In genomic region chr19:9122390-9122789, GRCm38 (mm10) we compare ENCODE assay signal across 31 mouse cellular contexts. TPM values are rescaled to one million over a fixed set of nuclear protein-coding genes. Genes with fewer than 3 reads are reported as not detected.
DNase-seq lines count a peak whose midpoint lies in the region; ATAC-seq and TF ChIP-seq lines count a peak whose summit lies in the region.
"Had no signal": no experiment of that assay in that cellular context is flagged by ENCODE, and none has a peak within 500 bp of the region (broad histone marks: within the 10 kb centered on the region; RNA-seq: fewer than 3 reads in every experiment).

No protein-coding gene starts in this region.

- peak overlapping the region; percentile 5; the same call in 1 of the 2 replicates for H3K27ac ChIP-seq in spleen, adult 2 months (ENCODE audit: insufficient read depth, low read length)
- H3K27ac ChIP-seq in intestine, embryonic 16.5 days (ENCODE audit: low read length) = no peak overlapping the region
- H3K27ac ChIP-seq: embryonic facial prominence, embryonic 10.5 days; embryonic facial prominence, embryonic 13.5 days; forebrain, embryonic 13.5 days; gastrocnemius, adult 2 months; heart, adult 2 months; heart, embryonic 10.5 days; heart, embryonic 13.5 days; hindbrain, embryonic 12.5 days; hindbrain, embryonic 15.5 days had no signal

- no peaks in the 10 kb centered on the region for H3K9me3 ChIP-seq in intestine, embryonic 16.5 days (ENCODE audit: control insufficient read depth, low read length)
- H3K9me3 ChIP-seq: embryonic facial prominence, embryonic 13.5 days; forebrain, embryonic 13.5 days; heart, embryonic 10.5 days; heart, embryonic 13.5 days; hindbrain, embryonic 12.5 days; hindbrain, embryonic 15.5 days had no signal

- no peaks in the 10 kb centered on the region for H3K27me3 ChIP-seq in spleen, adult 2 months (ENCODE audit: control insufficient read depth, insufficient read depth, low read length)
- H3K27me3 ChIP-seq in intestine, embryonic 16.5 days (replicated peaks; ENCODE audit: control insufficient read depth, insufficient read depth, low read length) = no peaks in the 10 kb centered on the region
- H3K27me3 ChIP-seq: embryonic facial prominence, embryonic 13.5 days; forebrain, embryonic 13.5 days; heart, embryonic 13.5 days; hindbrain, embryonic 12.5 days; hindbrain, embryonic 15.5 days had no signal

- peaks cover 3% of the 10 kb centered on the region; the same call in 1 of the 2 replicates for H3K36me3 ChIP-seq in spleen, adult 2 months (ENCODE audit: control insufficient read depth, insufficient read depth, low read length)
- no peaks in the 10 kb centered on the region for H3K36me3 ChIP-seq in intestine, embryonic 16.5 days (ENCODE audit: control insufficient read depth, insufficient read depth, low read length)
- H3K36me3 ChIP-seq: hindbrain, embryonic 12.5 days had no signal

- H3K9ac ChIP-seq in intestine, embryonic 16.5 days (ENCODE audit: low read depth, low read length) = no peak overlapping the region
- H3K9ac ChIP-seq: embryonic facial prominence, embryonic 13.5 days; forebrain, embryonic 13.5 days; heart, embryonic 13.5 days; hindbrain, embryonic 12.5 days; hindbrain, embryonic 15.5 days had no signal

- TF ChIP-seq POLR2A in spleen, adult 2 months (IDR thresholded peaks at IDR 0.05; ENCODE audit: low read depth, low read length) = no peak

- no peaks in the 10 kb centered on the region; the same call in 1 of the 2 replicates for H3K4me1 ChIP-seq in spleen, adult 2 months (ENCODE audit: control insufficient read depth, insufficient read depth, insufficient read length)
- H3K4me1 ChIP-seq in intestine, embryonic 16.5 days (ENCODE audit: control insufficient read depth, insufficient read depth, low read length) = no peaks in the 10 kb centered on the region
- H3K4me1 ChIP-seq: embryonic facial prominence, embryonic 10.5 days; embryonic facial prominence, embryonic 13.5 days; forebrain, embryonic 13.5 days; hindbrain, embryonic 12.5 days; hindbrain, embryonic 15.5 days had no signal

- peak; percentile 82 for DNase-seq in heart, adult 11 months
- no peak for DNase-seq in heart, postnatal 4 days
- DNase-seq in spleen, adult 2 months (ENCODE audit: low read depth in 1 of 2, low spot score in 2 of 2) = no peak
- DNase-seq in spleen, adult 12 weeks (ENCODE audit: low spot score) = no peak
- DNase-seq: adrenal gland, adult 8-10 months; adrenal gland, postnatal 25 days; cerebellum, adult 11-12 months; cerebellum, adult 8-10 months; cerebellum, postnatal 10 days; cerebellum, postnatal 36 days; embryo, embryonic 11 days; gastrocnemius, adult 2 months; gastrocnemius, postnatal 14 days; heart, adult 2 months; heart, postnatal 14 days had no signal

- ATAC-seq in monocyte, adult 5-6 weeks (replicated peaks; ENCODE audit: insufficient number of reproducible peaks, low FRiP score, low TSS enrichment, poor library complexity, severe bottlenecking) = peak; percentile 54
- ATAC-seq in intestine, embryonic 16.5 days = no peak
- no peak for ATAC-seq in activated CD4-positive, CD25-positive, alpha-beta regulatory T cell, adult 4 months
- ATAC-seq: forebrain, embryonic 13.5 days; forebrain, embryonic 16.5 days had no signal

- no peak overlapping the region for H3K4me3 ChIP-seq in spleen, adult 2 months (ENCODE audit: extremely low read depth, insufficient read depth, insufficient read length)
- H3K4me3 ChIP-seq in intestine, embryonic 16.5 days (ENCODE audit: low read length) = no peak overlapping the region
- H3K4me3 ChIP-seq: embryonic facial prominence, embryonic 10.5 days; embryonic facial prominence, embryonic 13.5 days; erythroblast, embryonic 14.5 days; forebrain, embryonic 13.5 days; gastrocnemius, adult 2 months; heart, adult 2 months; heart, embryonic 10.5 days; heart, embryonic 13.5 days; hindbrain, embryonic 12.5 days; hindbrain, embryonic 15.5 days had no signal

- TF ChIP-seq CTCF in spleen, adult 2 months (IDR thresholded peaks at IDR 0.05; ENCODE audit: extremely low read depth, insufficient read depth, insufficient read length, insufficient replicate concordance) = no peak

- H3K4me2 ChIP-seq in intestine, embryonic 16.5 days (ENCODE audit: low read depth, low read length) = no peak overlapping the region
- H3K4me2 ChIP-seq: embryonic facial prominence, embryonic 13.5 days; forebrain, embryonic 13.5 days; heart, embryonic 13.5 days; hindbrain, embryonic 12.5 days; hindbrain, embryonic 15.5 days had no signal

- 82% methylated on average over 1 of the region's 1 CpGs for WGBS in spleen, adult 2 months
- 88% methylated on average over 1 of the region's 1 CpGs for WGBS in intestine, embryonic 16.5 days

RNA-seq across cellular contexts. Expression of gene Asrgl1, which starts 13.0 kb away (rescaled TPM):
- 10 to 100 TPM; 13.2 to 16.4 TPM for total RNA-seq in heart, postnatal 4 days (2021)
- polyA plus RNA-seq in spleen, adult 2 months (2012; rRNA removed) = 4.5 and 6.2 TPM in 2 replicates
- 6.1 to 14.4 TPM (median 7.8 TPM) in 3 replicates for total RNA-seq in monocyte, adult 5-6 weeks (2017)
- 7.2 and 10.4 TPM in 2 replicates for polyA plus RNA-seq in intestine, embryonic 16.5 days (2015; fragmentation: Nextera tagmentation; extraction: Ambion mirVana)
- 10 to 100 TPM; 23.1 to 40.1 TPM for polyA plus RNA-seq in activated CD4-positive, CD25-positive, alpha-beta regulatory T cell, adult 4 months (2017; shearing (Covaris generic))

RNA-seq across cellular contexts. Expression of gene Scgb1a1, which starts 34.6 kb away (rescaled TPM):
- total RNA-seq in heart, postnatal 4 days (2021) = not detected
- 0.26 and 0.91 TPM in 2 replicates for polyA plus RNA-seq in spleen, adult 2 months (2012; rRNA removed)
- not detected in 3 replicates for total RNA-seq in monocyte, adult 5-6 weeks (2017)
- not detected in 2 replicates for polyA plus RNA-seq in intestine, embryonic 16.5 days (2015; fragmentation: Nextera tagmentation; extraction: Ambion mirVana)
- not detected for polyA plus RNA-seq in activated CD4-positive, CD25-positive, alpha-beta regulatory T cell, adult 4 months (2017; shearing (Covaris generic))
- total RNA-seq: adrenal gland, postnatal 25 days; G1E; gastrocnemius, adult 2 months; gastrocnemius, postnatal 14 days; hematopoietic stem cell, adult 5-6 weeks had no signal
- polyA plus RNA-seq: brain, embryonic 14.5 days; cortical plate, adult 2 months; embryonic facial prominence, embryonic 10.5 days; embryonic facial prominence, embryonic 13.5 days; erythroblast, embryonic 14.5 days; forebrain, embryonic 13.5 days; forebrain, embryonic 16.5 days; G1E; heart, embryonic 10.5 days; heart, embryonic 13.5 days; hindbrain, embryonic 12.5 days; hindbrain, embryonic 15.5 days had no signal
